Mouse (Mus musculus): ENCODE data around the gene Pcgf5.
A peak's percentile ranks its signal among the peaks of the same experiment; 100 is the strongest.
"Not testable (repeated sequence)": the region's sequence is repeated elsewhere in the genome, so short reads cannot be mapped to it uniquely, and the experiment has no call there.

The Pcgf5 gene

DNA sequence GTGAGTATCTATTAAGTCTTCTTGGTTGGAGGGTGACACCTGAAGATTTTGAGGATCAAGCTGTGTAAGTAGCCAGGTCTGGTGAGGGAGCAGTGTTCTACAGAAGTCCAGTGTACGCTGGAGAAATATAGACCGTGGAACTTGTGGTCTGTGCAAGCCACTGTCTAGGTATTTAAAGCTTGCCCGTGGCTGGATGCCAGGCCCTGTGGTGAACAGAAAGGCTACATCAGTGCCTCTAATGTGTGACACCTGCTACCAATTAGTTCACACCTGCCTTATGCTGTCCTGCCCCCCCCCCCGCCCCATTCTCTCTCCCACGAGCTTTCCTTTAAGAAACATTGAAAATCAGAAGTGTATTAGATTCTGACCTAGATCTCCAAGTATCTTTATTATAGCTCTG, 40.4 kb downstream of the Pcgf5 start:
- DNase-seq = no peak

DNA sequence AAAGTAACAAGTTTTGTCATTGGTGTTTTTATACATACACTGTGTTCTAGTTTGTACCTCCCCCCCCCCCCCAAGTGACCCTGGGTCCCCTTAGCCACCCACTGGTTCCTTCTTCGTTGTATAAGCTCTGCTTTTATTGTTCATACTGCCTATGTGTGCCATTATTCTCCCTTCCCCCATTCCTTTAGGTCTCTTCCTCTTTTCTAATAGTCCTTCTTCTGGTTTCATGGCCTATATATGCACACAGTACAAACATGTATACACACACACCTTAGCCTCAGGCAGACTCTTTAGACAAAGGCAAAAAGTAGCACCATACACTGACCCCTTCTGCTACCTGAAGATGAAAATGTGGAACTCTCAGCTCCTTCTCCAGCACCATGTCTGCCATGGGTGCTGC, 42.6 kb downstream of the Pcgf5 start:
- DNase-seq = no peak

DNA sequence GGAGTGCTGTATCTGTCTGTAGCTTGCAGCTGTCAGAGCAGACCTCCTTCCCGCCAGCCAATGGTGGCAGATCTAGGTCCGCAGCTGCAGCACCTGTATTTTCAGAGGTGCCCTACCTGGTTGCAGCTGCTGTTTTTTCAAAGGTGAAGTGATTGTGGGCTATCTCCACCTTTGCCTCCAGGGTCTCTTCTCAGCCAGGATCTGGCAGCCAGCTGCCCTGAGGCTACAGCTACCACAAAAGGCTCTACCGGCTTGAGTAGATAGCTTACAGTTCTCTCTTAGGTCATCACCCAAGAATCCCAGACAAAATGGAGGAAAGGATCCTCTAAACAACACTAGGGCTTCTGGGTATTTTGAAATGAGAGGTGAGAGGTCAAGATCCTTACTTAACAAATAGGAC, 50.4 kb downstream of the Pcgf5 start:
- no peak for DNase-seq

DNA sequence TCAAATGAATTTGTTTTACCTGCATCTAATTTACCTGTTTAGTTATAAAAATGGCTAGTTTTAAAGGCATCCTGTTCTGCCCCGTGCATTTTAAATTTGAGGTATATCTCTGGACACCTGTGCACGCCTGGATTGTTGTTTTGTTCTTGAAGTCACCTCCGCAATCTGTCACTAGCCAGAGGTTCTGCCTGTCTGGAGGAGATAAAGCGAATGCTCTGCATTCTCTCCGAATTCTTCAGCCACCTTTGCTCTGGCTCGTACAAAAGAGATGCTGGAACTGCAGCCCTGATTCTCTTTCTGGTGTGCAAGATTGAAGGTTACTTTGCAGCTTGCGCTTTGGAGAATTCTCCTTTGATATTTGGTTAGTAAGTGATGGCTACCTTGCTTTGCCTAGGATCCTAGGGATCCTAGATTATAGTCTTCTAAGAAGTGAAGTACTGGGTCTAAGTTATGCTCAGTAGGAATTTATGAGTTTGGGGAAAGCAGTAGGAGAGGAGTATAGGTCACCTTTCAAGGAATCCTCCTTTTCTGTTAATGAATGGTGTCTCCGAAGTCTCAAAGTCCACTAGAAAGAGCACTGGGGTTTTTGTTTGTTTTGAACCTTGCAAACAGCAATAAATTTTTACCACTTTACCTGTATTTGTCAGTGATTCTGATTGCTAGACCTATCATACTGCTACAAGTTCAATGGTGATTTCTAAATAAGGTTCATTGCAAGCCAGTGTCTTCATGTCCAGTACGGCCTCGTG, 60.4 kb downstream of the Pcgf5 start:
- DNase-seq = no peak

DNA sequence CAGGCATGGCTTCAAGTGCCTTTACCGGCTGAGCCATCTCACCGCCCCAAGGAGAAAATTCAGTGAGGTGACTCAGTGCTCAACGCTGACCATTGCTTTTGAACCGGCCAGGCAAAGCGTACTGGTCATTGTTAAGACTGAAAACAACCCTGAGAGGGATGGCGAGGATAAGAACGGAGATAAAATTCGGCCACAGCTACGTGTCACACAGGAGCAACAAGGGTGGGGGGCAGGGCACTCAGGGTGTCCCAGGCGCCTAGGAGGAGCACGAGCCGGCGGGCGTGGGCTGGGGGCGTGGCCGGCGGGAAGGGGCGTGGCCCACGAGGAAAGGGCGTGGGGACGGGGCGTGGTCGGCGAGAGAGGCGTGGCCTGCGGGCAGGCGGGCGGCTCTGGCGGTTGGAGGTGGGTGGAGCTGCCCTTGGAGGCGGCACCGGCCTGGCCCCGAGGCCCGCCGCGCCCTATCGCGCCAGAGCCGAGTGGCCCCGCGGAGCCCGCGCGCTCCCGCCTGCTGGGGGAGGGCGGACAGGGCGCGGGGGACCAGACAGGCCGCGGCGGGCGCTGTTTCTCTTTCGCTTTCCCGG, 61.3 kb downstream of the Pcgf5 start:
- DNase-seq = peak; percentile 99

DNA sequence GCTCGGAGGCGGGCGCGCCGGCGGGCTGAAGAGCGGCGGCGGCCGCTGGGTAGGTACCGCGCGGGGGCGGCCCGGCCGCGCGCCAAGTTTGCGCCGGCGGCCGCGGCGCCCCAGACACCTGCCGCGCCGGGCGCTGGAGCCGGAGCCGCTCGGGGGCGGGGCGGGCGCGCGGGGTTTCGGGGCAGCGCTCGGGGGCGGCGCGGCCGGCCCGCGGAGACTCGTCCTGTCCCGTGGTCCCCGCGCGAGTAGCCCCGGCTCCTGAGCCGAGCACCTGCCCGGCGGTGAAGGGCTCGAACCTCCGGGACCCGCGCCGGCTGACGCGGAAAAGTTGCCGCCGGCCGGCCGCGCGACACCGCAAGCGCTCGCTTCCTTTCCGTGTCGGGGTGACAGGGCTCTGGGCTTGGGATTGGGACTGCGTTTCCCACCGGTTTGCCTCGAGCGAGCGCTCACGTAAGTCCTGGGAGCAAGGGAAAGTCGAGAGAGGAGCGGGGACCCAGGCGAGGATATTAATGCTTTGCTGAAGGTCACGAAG, 61.8 kb downstream of the Pcgf5 start:
- DNase-seq = no peak

DNA sequence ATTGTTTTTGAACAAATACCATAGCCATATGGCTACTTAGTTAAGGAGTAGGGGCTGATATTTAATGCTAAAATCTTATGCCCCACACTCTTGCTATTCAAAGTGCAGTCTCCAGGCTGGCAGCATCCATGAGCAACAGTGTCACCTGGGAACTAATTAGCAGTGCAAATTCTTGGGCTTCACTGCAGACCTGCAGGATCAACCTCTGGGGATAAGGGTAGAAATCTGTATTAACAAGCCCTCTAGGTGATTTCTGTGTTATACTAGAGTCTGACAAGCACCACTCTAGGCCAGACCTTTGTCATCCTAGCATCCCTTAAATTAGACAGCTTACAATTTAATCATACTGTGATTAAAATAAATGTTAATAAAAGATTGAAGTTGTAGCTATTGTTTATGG, 71.8 kb downstream of the Pcgf5 start:
- no peak for DNase-seq

DNA sequence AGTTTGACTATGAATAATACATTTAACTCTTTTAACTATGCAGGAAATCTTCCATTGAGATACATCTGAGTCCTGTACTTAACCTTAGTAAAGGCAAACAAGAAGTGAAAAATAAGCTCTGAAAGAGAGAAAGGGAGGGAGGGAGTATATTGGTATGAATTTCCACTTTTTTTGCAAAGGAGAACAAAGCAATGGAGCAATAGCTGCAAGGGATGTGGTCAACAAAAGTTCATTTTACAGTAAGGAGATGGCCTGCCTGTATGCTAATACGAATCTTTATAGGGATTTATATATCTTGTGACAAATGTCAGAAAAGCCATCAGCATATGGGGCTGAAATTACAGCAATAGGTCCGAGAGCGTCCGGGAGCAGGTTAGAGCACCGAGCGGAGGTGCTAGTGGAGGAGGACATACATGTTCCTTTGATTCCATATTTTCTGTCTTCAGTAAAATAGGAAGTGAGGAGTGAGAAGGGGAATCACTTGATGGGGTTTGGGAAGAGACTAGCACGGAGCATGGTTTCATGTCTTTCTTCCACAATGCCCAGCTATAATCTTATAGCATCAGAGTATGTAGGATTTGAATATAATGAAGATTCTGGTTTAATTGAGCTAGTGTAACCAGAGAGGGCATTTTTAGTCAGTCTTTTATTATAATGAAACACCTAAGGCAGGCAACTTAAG, 79.2 kb downstream of the Pcgf5 start:
- no peak for DNase-seq

DNA sequence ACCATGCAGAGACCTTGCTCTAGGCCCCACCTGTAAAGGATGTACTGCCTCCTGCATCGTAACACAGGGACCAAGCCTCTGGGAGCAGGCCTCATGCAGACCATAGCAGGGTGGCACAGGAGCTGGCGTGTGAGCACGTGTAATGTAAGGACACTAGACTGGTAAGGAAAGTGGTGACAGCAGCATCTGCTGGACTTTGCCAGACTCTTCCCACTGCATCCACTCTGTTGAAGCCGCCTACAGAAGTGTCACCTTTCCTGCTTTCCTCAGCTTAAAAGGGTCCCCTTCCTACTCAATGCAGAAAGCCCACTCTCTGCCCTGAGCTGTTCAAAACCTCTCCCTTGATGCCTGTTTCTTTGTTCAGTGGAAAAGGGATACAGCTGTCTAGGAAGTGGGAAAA, 80.0 kb downstream of the Pcgf5 start:
- DNase-seq = no peak

DNA sequence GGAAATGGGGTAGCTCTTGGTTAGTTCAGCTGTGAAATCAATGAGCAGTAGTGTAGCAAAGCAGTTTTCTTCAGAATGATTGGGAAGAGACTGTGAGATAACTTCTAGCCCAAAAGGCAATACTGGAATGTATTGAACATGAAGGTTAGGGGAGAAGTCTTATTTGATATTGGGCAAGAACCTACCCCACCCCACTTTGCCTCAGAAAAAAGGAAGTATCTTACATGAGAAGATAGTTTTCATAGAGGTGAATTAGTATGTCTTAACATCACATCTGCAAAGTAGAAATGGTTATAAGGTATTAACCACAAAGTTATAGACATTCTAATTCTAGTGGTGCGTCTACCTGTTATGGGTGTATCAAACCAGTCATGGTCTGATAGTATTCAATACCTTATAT, 81.2 kb downstream of the Pcgf5 start:
- no peak for DNase-seq

DNA sequence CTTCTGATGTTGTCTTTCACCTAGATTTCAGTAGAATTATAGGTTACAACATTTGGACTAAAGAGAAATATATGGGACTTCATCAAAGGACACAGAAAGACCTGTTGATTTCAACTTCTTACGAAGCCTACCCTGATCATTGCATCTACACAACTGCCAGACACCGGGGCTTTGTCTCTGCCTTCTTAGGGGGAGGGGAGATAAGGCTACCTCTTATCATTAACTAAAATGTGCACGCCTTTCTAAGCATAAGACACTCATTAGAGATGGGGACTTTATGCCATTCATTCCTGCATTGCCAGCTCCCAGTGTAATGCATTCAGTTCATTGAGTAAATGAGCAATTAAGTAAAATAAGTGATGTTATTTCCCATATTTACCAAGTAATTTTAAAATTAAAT, 85.1 kb downstream of the Pcgf5 start:
- no peak for DNase-seq

DNA sequence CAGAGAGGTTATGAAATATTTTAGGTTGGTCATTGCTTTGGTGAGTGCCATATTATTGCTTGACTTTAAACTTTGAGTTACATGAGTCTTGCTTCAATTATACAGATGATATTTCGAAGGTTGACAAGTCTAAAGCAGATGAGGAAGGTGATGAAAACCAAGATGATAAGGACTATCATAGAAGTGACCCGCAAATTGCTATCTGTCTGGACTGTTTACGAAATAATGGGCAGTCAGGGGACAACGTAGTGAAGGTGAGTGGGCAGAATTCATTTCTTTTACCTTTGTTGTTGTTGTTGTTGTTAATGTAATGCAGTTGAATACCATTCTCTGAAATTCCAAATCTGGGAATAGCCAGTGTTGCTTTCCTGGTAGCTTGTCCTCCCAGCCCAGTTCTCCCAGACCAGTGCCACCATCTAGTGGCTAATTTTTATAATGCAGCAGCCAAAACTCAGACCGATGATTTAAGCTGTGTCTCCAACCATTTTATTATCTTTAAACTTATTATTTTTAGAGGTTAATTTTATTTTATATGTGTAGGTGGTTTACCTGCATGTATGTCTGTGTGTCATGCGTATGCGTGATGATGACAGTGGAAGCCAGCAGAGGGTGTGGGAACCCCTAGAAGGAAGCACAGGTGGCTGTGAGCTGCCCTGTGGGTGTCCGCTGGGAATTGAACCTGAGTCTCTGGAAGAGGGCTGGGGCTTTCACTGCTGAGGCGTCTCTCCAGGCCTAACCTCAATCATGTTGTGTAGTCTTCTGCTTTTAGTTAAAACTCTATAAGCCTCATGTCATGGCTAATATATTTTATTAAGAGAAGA, 92.0 kb downstream of the Pcgf5 start:
- peak; percentile 42 for DNase-seq

DNA sequence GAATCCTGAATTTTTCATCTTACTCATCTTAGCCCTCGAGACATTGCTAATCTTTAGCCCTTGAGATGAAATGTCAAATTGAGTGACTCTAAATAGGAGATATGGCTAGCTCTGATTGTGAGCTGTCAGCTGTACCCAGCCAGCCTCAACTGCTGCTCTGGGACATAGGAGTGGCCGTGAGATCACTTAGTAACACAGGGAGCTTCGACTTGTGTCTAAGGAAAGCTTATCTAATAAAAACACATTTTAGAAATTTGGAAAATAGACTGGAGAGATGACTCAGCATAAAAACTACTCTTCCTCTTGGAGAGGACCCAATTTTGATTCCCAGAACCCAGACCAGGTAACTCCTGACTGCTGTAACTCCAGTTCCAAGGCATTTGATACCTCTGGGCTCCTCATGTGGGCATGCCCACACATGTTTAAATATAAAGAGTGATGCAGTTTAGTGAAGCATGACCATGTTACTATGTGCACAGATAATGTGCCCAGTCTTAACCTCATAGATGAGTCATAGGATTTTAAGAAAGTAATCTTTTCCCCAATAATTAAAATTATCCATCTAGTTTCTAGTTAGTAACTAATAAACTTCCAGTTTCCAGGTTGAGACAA, 103.0 kb downstream of the Pcgf5 start:
- DNase-seq = no peak

DNA sequence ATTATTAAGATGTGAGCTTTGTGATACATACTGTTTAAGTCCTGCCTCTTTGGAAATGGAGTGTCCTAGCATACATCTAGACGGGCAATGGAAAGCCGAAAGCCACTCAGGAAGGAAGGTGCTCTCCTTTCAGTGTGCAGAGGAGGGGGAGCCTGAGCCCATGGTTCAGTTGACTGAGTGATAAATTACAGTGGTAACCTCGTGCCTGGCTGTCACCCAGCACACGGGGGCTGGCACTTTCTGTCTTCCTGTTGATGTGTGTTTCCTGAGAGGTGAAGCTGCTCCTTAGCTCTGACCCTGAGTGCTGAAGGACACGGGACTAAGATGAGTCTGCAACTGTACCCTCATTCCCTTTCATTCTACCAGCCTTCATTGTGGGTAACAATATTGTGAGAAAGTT, 103.6 kb downstream of the Pcgf5 start:
- no peak for DNase-seq

DNA sequence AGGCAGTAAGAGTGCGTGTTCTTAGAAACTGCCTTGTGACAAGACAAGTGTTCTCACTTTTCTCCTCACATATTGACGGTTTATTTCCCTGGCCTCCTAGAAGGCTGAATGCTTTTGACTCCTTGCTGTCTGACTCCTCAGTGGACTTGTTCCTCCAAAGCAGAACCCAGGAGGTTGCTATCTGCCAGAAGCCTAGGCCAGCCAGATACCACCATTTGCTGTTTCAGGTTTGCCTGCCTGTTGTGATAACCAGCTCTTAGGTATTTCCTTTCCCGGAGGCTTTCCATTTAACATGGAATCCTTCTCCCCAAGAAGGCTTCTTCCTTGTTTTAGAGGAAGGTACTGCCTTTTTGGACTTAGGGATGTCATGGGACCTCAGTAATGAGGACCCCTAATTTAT, 104.1 kb downstream of the Pcgf5 start:
- DNase-seq = not testable (repeated sequence)

DNA sequence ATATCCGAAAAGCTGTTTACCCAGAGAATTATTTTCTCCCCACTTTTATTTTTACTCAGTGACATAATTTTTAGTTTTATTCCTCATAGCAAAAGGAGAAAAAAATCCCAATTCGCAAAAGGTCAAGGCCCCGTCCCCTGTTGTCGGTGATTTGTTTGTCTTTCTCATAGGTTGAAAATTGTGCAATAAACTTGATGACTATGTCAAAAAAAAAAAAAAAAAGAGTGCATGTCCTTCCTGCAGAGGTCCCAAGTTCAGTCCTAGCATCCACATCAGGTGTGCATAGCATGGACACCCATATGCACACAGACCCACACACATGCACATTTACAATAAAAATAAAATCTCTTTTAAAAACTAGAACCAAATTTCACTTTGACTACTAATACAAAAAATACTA, 105.3 kb downstream of the Pcgf5 start:
- no peak for DNase-seq

DNA sequence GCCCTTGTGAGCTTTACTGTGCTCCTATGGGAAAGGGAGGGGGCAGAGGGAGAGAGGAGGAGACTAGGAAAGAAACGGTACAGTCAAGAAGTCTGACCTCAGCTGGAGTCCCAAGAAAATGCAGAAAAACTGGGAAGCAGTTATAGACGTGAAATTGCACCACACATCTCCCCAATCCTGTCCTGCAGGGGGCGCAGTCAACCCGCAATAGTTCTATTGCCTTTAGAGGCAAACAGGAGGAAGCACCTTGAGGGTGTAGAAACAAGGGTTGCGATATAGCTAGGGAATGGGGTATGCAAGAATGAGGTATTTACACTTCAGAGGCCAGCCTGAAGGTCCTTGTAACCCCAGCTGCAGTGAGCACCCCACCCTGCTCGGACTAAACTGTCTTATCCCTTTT, 122.0 kb downstream of the Pcgf5 start:
- DNase-seq = peak; percentile 81

DNA sequence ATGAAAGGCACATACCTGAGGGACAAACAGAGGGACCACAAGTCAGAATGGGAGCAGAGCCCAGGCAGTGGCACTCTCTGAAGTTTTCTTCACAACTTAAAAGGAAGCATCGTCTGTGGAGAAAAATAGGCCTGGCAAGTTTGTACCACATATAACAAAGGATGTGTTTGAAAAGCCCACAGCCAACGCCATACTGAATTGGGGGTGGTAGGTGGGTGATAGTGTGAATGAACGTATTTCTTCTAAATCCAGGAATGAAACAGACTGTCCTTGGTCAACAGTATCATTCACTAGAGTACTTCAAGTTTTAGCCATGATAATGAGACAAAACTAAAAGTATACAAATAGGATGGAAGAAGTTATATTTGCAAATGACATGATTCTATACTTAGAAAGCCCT, 123.2 kb downstream of the Pcgf5 start:
- DNase-seq = no peak

DNA sequence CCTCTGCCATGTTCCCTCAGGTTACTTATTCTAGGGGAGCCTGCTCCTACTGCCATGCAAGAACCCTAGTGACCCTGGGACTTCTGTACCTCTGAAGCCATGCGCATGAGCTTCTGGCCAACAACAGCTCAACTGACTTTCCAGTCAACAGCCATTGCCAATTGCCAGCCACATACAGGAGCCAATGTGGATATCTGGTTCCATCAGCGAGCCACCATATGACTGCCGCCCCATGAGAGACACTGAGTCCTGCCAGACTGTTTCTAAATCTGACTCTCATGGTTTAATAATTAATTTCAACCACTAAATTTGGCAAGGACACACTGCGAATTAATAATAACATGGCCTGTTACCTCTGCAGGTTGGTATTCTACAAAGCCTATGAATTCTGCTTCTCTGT, 128.5 kb downstream of the Pcgf5 start:
- no peak for DNase-seq

DNA sequence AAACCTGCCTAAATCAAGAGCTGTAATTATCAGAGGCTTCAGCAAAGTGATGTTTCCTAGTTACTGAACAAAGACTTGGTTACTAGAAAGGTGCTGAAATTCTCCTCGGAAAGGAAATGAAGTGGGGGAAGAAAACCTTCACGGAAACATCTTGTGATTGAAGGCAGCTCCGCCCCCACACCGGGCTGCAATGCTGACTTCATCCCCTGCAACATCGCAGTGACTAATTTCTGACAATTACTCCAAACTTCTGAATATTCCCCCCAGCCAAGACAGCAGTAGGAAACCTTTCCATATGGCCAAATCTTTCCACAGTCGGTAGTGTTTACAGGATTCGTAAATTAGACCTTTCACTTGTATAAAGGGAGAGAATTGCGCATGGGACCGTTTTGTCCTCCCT, 129.0 kb downstream of the Pcgf5 start:
- peak; percentile 54 for DNase-seq

DNA sequence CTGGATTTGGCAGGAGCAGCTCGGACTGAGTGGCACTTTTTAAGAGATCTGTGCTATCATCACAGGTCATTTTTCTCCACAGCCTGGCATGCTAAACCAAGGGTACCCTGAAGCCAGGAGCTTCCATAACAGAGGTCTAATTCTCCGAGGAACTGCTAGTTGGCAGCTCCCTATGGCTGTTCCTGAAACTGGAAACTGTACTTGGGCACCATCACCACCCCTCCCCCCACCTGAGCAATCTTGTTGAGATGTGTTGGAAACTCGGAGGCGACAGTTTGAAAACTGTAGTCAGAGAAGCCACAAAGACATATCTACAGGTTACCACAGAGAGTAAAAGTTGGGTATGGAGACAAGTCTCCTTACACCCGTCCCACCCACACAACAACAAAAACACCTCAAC, 129.6 kb downstream of the Pcgf5 start:
- DNase-seq = peak; percentile 49

DNA sequence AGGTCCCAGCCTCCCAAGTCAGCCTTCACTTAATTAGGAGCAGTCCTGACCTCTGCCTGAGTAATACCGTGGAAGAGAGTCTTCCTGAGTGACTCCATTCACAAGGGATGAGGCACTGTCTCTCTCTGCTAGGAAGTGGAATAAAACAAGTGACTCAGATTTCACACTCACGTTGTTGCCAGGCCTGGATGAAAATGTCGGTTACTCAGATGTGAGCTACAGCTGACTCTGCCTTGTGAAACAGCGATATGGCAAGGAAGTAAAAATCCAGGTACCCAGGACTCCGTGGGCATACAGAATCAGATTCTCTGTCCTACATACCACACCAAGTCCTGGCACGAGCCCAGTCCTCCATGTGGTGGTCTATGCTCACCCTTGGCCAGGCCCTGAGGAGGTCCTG, 142.8 kb downstream of the Pcgf5 start:
- no peak for DNase-seq

DNA sequence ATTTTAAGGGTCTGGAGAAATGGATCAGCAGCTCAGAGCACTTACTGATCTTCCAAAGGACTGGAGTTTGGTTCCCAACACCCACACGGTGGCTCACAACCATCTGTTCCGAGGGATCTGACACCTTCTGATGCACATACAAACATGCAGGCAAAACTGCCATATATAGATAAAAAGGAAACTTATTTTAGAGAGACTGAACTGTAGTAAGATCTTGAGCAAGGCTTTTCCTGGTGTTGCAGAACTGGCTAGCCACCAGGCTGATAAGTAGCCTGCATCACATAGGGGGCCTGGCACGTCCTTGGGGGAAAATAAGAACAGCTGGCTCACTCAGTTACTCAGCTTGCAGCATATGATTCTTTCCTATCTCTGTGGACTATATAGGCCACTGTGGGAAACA, 147.4 kb downstream of the Pcgf5 start:
- DNase-seq = no peak

Data from thymus, postnatal 25 days (tissue).